Mouse (Mus musculus): Measurements from ENCODE around the gene Acta2.

DNA sequence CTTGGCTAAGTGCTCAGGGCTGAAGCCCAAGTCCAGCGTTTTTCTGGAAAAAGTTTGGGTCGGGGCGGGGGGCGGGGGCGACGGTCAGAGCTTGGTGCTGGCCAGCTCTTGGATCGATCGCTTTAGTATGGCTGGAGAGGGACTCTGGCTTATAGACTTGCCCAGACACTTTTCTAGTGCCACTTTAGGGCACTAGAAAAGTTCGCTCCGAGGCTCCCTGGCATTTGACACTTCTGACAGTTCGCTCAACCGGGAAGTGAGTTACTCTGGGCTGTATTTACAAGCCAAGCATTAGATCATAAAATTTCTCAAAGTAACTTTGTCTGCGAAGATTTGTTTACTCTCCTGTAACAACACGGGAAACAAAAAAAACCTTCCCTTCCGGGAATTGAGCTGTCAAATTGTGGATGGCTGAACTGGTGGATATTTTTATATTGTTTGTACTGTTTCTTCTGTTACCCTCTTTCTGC is 35.5 kb upstream of the Acta2 start:
- TF ChIP-seq CTCF (conservative IDR thresholded peaks at IDR 0.05; ENCODE audit: low read length) (no peak), POU5F1 (IDR thresholded peaks at IDR 0.05; ENCODE audit: borderline replicate concordance, low read length) (no peak), NANOG (IDR thresholded peaks at IDR 0.05; ENCODE audit: borderline replicate concordance, low read length) (no peak)
